Mouse (Mus musculus) CH12F3 (cell line): ENCODE measurements around the gene Vps39.

Experiments
- in situ Hi-C: fragments of 300-500 bp; cut with MboI; formaldehyde crosslinking; loops from 2 replicates; pipeline ENCODE4 v1.14.3; 2020; ENCODE audit warnings: low sequenced_read_pairs

Gene Vps39

DNA sequence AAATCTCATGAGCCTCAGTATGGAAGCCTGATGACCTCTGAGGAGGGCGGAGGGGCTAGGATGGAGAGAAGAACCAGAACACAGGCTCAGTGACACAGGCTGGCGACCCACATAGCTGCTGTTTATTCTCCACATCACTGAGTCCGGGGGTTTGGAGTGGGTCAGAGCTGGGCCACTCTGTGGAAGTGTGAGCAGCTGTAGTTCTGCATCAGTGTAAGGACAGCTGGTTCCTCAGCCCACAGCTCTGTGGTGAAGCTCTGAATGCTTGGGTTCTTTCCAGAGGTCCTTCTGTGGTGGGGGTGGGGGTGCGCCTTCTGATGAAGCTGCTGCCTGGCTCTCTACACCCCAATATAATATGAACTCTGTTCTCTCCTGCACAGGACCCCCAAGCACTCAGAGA, 53.1 kb downstream of the Vps39 start:
- in situ Hi-C loops: no loop called here

GRCm38 (mm10) chr2:120296160-120296559, 56.8 kb downstream of the Vps39 start:
- in situ Hi-C loops: no loop called here

DNA sequence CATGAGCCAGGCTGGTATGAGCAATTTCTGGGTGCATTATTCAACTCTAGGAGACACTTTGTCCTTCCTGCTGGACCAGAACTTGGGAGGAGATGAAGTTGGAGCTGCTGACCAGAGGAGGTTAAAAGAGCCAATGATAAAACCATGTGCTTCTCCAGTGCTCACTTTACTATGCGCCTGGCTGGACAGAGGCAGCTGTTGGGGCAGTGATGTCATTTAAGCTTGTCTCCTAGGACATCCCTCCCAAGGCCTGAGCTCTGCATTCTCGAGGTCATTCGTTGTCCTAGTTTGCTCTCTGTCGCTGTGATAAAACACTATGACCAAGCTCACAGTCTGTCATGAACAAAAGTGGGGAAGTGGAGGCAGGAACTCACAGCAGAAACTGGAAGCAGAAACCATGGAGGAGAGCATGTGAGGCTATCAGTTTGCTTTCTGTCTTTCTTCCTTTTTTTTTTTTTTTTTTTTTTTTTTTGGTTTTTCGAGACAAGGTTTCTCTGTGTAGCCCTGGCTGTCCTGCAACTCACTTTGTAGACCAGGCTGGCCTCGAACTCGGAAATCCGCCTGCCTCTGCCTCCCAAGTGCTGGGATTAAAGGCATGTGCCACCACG, 61.4 kb downstream of the Vps39 start:
- in situ Hi-C loops: no loop called here

- in situ Hi-C loops: loop anchor here (10.0 kb wide), 1 partner anchor 204 kb away; no protein-coding TSS in a partner anchor
These were observed 63.9 kb downstream of the Vps39 start, which contains the start of gene Pla2g4d for GRCm38 (mm10) chr2:120288995-120289394. Pla2g4d (minus strand) TSS chr2:120289197.

DNA sequence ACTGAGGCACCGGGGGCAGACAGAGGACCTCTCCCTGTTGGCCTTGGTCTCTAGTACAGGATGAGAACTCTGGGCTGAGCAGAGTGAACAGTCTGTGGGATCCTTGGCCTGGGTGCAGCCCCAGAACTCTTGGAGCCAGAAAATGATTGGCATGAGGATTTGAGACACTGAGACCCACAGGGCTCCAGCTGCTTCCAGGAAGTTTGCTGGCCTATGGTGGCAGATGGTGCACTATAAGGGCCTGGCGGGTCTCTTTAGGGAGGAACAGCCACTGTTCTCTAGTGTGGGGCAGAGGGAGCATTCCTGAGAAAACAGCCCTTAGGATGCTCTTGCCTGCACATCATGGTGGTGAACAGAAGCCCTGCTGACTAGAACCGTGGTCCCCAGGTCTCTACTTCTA, 64.5 kb downstream of the Vps39 start:
- in situ Hi-C loops: loop anchor here (10.0 kb wide), 1 partner anchor 204 kb away; no protein-coding TSS in a partner anchor

- in situ Hi-C loops: loop anchor here (10.0 kb wide), 1 partner anchor 201 kb away; no protein-coding TSS in a partner anchor
These were observed 67.3 kb downstream of the Vps39 start for GRCm38 (mm10) chr2:120285639-120286038.

DNA sequence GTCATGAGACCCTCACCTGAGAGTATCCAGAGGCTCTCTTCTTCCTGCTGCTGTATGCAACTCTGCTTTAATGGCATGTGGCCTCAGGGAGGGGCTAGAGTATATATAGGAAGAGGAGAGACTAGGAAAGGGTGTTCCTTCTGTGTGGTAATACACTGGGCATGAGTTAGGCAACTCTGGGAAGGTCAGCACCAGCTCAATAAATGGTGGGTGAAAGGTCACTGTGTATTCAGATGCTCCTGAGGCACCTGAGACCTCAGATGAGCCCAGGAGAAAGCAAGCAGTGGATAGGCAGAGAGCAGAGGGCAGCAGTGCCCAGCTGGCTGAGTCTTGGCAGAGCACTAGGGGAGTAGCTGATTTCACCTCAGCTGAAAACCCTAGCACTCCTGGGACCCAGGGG, 68.2 kb downstream of the Vps39 start:
- in situ Hi-C loops: loop anchor here (10.0 kb wide), 1 partner anchor 200 kb away; no protein-coding TSS in a partner anchor

GRCm38 (mm10) chr2:120284094-120284493, 68.8 kb downstream of the Vps39 start:
- in situ Hi-C loops: loop anchor here (10.0 kb wide), 1 partner anchor 199 kb away; no protein-coding TSS in a partner anchor

GRCm38 (mm10) chr2:120283550-120283949, 69.4 kb downstream of the Vps39 start:
- in situ Hi-C loops: loop anchor here (10.0 kb wide), 1 partner anchor 199 kb away; no protein-coding TSS in a partner anchor

DNA sequence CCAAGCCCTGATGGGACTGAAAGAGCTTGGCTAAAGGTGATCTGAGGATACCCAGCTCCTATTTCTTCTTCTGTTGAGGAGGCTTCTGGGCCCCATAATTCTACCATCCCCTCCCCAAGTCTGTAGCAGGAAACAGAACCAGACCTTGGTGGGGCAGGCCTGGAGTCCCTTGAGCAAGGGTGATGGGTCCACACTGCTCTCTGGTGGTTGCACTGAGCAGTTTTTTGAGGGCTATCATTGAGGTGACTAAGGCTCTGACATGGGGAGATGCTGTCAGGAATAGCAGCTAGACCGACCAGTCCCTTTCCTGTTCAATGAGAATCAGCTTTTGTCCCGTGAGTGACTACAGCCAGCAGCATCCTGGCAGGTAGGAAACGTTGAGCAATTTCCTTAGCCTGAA, 71.7 kb downstream of the Vps39 start:
- in situ Hi-C loops: loop anchor here (10.0 kb wide), 1 partner anchor 196 kb away; no protein-coding TSS in a partner anchor

DNA sequence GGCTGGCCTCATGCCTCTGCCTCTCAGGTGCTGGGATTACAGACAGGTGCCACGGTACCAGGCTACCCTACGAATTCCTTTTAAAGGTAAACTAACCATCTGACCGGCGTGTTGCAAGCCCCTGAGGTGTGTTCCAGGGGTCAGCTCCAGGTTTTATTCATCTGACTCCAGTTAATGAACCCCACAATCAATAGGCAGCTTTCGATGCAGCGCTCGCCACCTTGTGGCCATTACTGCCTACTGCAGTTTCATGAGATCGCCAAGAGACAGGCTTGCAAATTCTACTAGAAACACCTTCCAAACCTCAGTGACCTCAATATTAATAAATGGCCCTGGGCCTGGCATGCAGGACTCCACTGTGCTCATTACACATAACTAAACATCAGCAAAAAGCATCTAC, 73.0 kb downstream of the Vps39 start:
- in situ Hi-C loops: loop anchor here (10.0 kb wide), 2 partner anchors 95 to 195 kb away; no protein-coding TSS in a partner anchor

DNA sequence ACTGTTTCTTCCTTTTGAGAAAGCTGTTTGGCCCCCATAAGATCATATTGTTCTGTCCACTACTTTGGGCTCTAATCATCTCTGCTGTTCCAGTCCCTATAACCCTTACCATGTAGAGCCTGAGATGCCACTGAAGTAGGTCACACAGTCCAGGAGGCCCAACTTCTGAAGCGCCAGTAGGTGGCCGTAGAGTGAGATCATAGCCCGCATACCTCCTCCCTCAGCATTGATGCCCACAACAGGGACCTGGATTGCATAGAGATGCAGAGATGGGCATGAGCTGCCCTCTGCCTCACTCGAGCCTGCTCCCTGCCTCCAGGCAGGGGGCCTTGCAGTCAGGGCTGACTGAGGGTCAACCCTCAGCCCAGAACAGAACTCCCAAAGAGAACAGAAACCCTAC, 76.0 kb downstream of the Vps39 start:
- in situ Hi-C loops: loop anchor here (10.0 kb wide), 1 partner anchor 92 kb away; no protein-coding TSS in a partner anchor

GRCm38 (mm10) chr2:120268635-120269034, 84.3 kb downstream of the Vps39 start:
- in situ Hi-C loops: no loop called here
